Mouse (Mus musculus) CH12.LX (cell line): ENCODE data around the gene Rnf5. TPM values are rescaled to one million over a fixed set of nuclear protein-coding genes. Genes with fewer than 3 reads are reported as not detected.
A peak's percentile ranks its signal among the peaks of the same experiment; 100 is the strongest.

ENCODE experiments used
- DNase-seq: peaks from one replicate; pipeline ENCODE4 v3.0.0-alpha.2; 2013; ENCODE audit errors: extremely low read depth
- H3K27ac ChIP-seq: 2 replicates; pipeline ENCODE4 v1.5.1; 2012; ENCODE audit warnings: low read depth, mild to moderate bottlenecking, control low read depth, moderate library complexity; ENCODE audit not compliant: insufficient read depth
- H3K27me3 ChIP-seq: replicated peaks from 2 replicates; pipeline ENCODE3; 2012; ENCODE audit warnings: inconsistent platforms
- H3K36me3 ChIP-seq, 2 experiments: replicated peaks in 1 of 2; 2 replicates each; pipeline versions ENCODE3 to v1.6.1; 2012; ENCODE audit warnings: inconsistent platforms in 1 of 2, low read length in 1 of 2, mild to moderate bottlenecking in 1 of 2, mixed read lengths in 1 of 2, moderate library complexity in 1 of 2; ENCODE audit not compliant: control insufficient read depth in 1 of 2, insufficient read depth in 1 of 2
- H3K4me1 ChIP-seq, 2 experiments: 2 replicates each; pipeline ENCODE4 v1.6.1; 2012; ENCODE audit warnings: inconsistent platforms in 1 of 2, moderate library complexity in 1 of 2; ENCODE audit not compliant: insufficient read depth in 2 of 2, control insufficient read depth in 1 of 2
- H3K4me2 ChIP-seq: 2 replicates; pipeline ENCODE4 v1.6.1; 2012; ENCODE audit warnings: low read depth, mild to moderate bottlenecking, control low read depth; ENCODE audit not compliant: poor library complexity, insufficient read depth, severe bottlenecking
- H3K4me3 ChIP-seq, 3 experiments: fragments of 150-350 bp in 1 of 3; sonication (generic) in 1 of 3; replicated peaks in 1 of 3; 2 replicates each; pipeline versions ENCODE3 to v1.5.1; 2011 to 2012; ENCODE audit warnings: low read depth in 2 of 3, low read length in 2 of 3, mild to moderate bottlenecking in 2 of 3, moderate library complexity in 2 of 3, control low read depth in 1 of 3, improper control_type of control experiment in 1 of 3, inconsistent platforms in 1 of 3, mixed read lengths in 1 of 3; ENCODE audit not compliant: poor library complexity in 1 of 3
- H3K79me2 ChIP-seq: replicated peaks from 2 replicates; pipeline ENCODE4 v1.6.1; 2012; ENCODE audit warnings: mild to moderate bottlenecking, moderate library complexity; ENCODE audit not compliant: control insufficient read depth, poor library complexity, insufficient read depth, severe bottlenecking; ENCODE audit errors: extremely low read depth
- H3K9ac ChIP-seq: 2 replicates; pipeline ENCODE4 v1.6.1; 2012; ENCODE audit warnings: low read depth, mild to moderate bottlenecking, control low read depth, moderate library complexity; ENCODE audit not compliant: insufficient read depth
- H3K9me3 ChIP-seq: replicated peaks from 2 replicates; pipeline ENCODE3; 2012; ENCODE audit warnings: low read length, inconsistent platforms, mixed read lengths
- CHD1 ChIP-seq: IDR thresholded peaks from 2 replicates; pipeline ENCODE4 v1.6.1; 2012; ENCODE audit warnings: low read depth, low read length, improper control_type of control experiment, inconsistent platforms
- CHD2 ChIP-seq: IDR thresholded peaks from 2 replicates; pipeline ENCODE4 v1.6.1; 2011; ENCODE audit warnings: low read length, improper control_type of control experiment
- EP300 ChIP-seq: IDR thresholded peaks from 2 replicates; pipeline ENCODE4 v1.6.1; 2011; ENCODE audit warnings: low read length, improper control_type of control experiment
- JUN ChIP-seq: IDR thresholded peaks from 2 replicates; pipeline ENCODE4 v1.6.1; 2011; ENCODE audit warnings: low read depth, mild to moderate bottlenecking, low read length, improper control_type of control experiment, moderate library complexity; ENCODE audit not compliant: insufficient read depth
- MAZ ChIP-seq: IDR thresholded peaks from 2 replicates; pipeline ENCODE4 v1.6.1; 2012; ENCODE audit warnings: low read depth, mild to moderate bottlenecking, inconsistent platforms, low read length, improper control_type of control experiment, moderate library complexity
- MYC ChIP-seq: IDR thresholded peaks from 2 replicates; pipeline ENCODE4 v1.6.1; 2011; ENCODE audit warnings: low read depth, mild to moderate bottlenecking, improper control_type of control experiment, low read length
- NELFE ChIP-seq: IDR thresholded peaks from 2 replicates; pipeline ENCODE4 v1.6.1; 2011; ENCODE audit warnings: low read depth, low read length, improper control_type of control experiment
- SIN3A ChIP-seq: IDR thresholded peaks from 2 replicates; pipeline ENCODE4 v1.6.1; 2012; ENCODE audit warnings: low read length, improper control_type of control experiment, inconsistent platforms
- SMC3 ChIP-seq: IDR thresholded peaks from 2 replicates; pipeline ENCODE4 v1.6.1; 2011; ENCODE audit warnings: low read depth, low read length, improper control_type of control experiment
- UBTF ChIP-seq: IDR thresholded peaks from 2 replicates; pipeline ENCODE4 v1.6.1; 2012; ENCODE audit warnings: low read depth, mild to moderate bottlenecking, inconsistent platforms, low read length, improper control_type of control experiment, moderate library complexity
- dilution Hi-C: fragments of 300-500 bp; cut with MboI; formaldehyde crosslinking; loops from 2 replicates; pipeline ENCODE4 v1.14.3; 2020; ENCODE audit warnings: low sequenced_read_pairs; ENCODE audit not compliant: extremely low pct_unique_long_range_greater_than_20kb, extremely low pct_ligation_motif_present
- in situ Hi-C: fragments of 300-500 bp; cut with MboI; formaldehyde crosslinking; loops from 3 replicates; pipeline ENCODE4 v1.14.3; 2019; ENCODE audit warnings: low sequenced_read_pairs, low pct_ligation_motif_present, low pct_unique_long_range_greater_than_20kb, mixed read lengths
- polyA plus RNA-seq: library from polyadenylated mRNA; unstranded; fragments of >175 nt; gene quantifications from 2 replicates; pipeline ENCODE4 v1.2.1, GENCODE M21; 2012; ENCODE audit warnings: low read depth; ENCODE audit not compliant: insufficient read length
- total RNA-seq, 2 experiments: library from RNA; depleted of rRNA; stranded (reverse); fragments of 300-350 nt in 1 of 2; fragments of >200 nt in 1 of 2; gene quantifications; 2 replicates each; pipeline ENCODE4 v1.2.3; 2012 to 2014

The Rnf5 gene
- total and polyA plus RNA-seq, 3 experiments = 8.4 to 35.1 (median 20.6) TPM

DNA sequence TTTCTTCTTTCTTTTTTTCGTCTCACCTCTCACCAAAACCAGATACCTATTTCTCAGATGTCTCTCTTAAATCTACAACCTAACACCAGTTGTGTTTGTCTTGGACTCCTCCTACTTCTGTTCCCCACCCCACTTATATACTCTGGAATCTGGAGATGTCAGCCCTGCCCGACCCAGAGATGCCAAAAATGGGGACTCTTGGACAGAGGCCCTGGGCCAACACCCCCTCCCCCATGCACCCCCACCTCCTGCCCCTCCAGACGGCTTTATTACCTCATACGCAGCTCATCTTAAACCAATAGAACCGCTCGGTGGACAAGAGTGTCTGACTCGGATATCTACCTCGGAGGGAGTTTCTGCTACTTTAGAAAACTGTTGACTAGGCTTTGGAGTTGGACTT, 7.4 kb downstream of the Rnf5 start:
- no peaks in the 10 kb centered on the region for H3K79me2 ChIP-seq
- in situ Hi-C loops = no loop called here
- H3K9ac ChIP-seq = no peak overlapping the region
- no peaks in the 10 kb centered on the region for H3K9me3 ChIP-seq
- H3K36me3 ChIP-seq = peaks cover 25 to 57% of the 10 kb centered on the region in 2 experiments
- H3K4me1 ChIP-seq = peaks cover 5 to 30% of the 10 kb centered on the region in 2 experiments; a peak in 2 of 4 replicates
- no peak overlapping the region for H3K27ac ChIP-seq
- no peak overlapping the region for H3K4me3 ChIP-seq
- DNase-seq = no peak
- TF ChIP-seq SMC3 = no peak
- no peak for TF ChIP-seq JUN
- no peak for TF ChIP-seq UBTF
- no peak for TF ChIP-seq CHD2
- no peak for TF ChIP-seq NELFE
- TF ChIP-seq EP300 = no peak
- H3K4me2 ChIP-seq = no peak overlapping the region
- dilution Hi-C loops = no loop called here
- H3K27me3 ChIP-seq = no peaks in the 10 kb centered on the region

DNA sequence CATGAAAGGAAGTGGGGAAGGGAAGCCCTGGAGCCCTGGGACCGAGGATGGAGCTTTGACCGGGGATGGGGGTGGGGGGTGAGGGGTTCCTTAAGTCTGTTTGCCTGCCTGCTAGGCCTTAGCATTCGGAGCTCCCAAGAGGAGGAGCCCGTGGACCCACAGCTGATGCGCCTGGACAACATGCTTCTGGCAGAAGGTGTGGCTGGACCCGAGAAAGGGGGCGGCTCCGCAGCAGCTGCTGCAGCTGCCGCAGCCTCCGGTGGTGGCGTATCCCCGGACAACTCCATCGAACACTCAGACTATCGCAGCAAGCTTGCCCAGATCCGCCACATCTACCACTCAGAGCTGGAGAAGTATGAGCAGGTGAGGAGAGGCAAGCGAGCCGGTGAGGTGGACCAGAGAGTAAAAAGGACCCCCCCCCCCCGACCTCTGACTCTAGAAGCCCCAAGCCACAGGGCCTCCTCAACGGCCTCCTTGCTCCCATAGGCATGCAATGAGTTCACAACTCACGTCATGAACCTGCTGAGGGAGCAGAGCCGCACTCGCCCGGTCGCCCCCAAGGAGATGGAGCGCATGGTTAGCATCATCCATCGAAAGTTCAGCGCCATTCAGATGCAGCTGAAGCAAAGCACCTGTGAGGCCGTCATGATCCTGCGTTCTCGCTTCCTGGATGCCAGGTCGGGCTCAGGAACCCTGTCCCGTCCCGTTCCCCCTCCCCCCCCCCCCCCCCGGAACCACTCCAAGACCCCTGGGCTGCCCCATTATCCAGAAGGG, 9.6 kb downstream of the Rnf5 start:
- Histone ChIP-seq H3K4me2 (no peak overlapping the region), H3K27ac (no peak overlapping the region), H3K9me3 (no peaks in the 10 kb centered on the region), H3K9ac (no peak overlapping the region), H3K27me3 (no peaks in the 10 kb centered on the region), H3K79me2 (no peaks in the 10 kb centered on the region; the same call in 1 of the 2 replicates), H3K4me1 (peaks cover 8 to 40% of the 10 kb centered on the region in 2 experiments; a peak in 2 of 4 replicates), H3K4me3 (no peak overlapping the region), H3K36me3 (peaks cover 16 to 39% of the 10 kb centered on the region in 2 experiments)
- dilution Hi-C loops = no loop called here
- in situ Hi-C loops = no loop called here
- TF ChIP-seq JUN = no peak
- TF ChIP-seq MYC = no peak
- TF ChIP-seq MAZ = no peak
- DNase-seq = no peak

DNA sequence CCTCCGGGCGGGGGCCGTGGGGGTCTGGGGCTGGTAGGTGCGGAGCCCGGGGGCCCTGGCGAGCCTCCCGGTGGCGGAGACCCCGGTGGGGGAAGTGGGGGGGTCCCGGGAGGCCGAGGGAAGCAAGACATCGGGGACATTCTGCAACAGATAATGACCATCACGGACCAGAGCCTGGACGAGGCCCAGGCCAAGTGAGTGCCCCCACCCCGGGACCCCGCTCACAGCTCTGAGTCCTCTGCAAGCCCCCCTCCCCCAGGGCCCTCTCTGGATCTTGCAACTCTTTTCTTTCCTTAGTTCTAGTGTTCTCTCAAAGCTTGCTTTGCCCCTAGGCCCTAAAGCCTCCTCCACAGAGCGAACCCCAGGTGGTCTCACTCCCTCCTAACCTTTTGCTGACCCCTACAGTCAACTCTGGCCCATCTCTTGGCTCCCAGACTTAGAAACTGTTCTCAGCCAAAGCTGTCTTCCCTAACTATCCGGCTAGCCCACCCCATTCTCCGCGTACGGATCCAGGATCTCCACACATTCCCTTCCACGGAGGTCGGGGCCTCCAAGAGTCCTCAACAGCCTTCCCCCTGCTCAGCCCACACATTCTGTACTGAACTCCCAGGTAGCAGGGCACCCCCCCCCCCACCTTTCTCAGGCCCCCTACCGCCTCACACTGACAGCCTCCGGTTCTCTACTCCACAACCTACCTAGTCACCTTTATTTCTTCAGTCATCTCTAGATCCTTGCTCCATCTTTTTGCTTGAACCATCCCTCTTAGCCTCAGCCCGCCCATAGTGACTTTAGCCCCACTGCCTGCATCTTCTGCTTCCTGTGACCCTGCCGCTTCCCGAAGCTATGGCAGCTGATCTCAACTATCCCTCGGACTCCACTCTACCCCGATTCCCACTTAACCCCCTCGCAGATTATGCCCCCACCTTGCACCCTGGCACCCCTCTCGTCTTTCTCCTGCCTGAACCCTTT, 10.6 kb downstream of the Rnf5 start:
- Histone ChIP-seq H3K36me3 (peaks cover 16 to 36% of the 10 kb centered on the region in 2 experiments), H3K79me2 (no peaks in the 10 kb centered on the region; the same call in 1 of the 2 replicates), H3K4me2 (peak overlapping the region; percentile 65), H3K27me3 (no peaks in the 10 kb centered on the region), H3K9me3 (no peaks in the 10 kb centered on the region), H3K4me1 (peaks cover 8 to 46% of the 10 kb centered on the region in 2 experiments; a peak in 2 of 4 replicates), H3K9ac (peak overlapping the region; percentile 95), H3K27ac (no peak overlapping the region), H3K4me3 (peak overlapping the region; percentile 40 to 82 (median 63))
- in situ Hi-C loops = no loop called here
- peak; percentile 57; the same call in 1 of the 2 replicates for TF ChIP-seq SIN3A
- no peak for TF ChIP-seq CHD1
- DNase-seq = no peak
- dilution Hi-C loops = no loop called here
